Mouse (Mus musculus) liver, embryonic 15.5 days (tissue): Measurements from ENCODE around the gene Trim28. TPM values are rescaled to one million over a fixed set of nuclear protein-coding genes. Genes with fewer than 3 reads are reported as not detected.
"Not testable (repeated sequence)": the region's sequence is repeated elsewhere in the genome, so short reads cannot be mapped to it uniquely, and the experiment has no call there.

Experiments used
- ATAC-seq: fragments of 200-750 bp; cut with Nextera tagmentation; 2 replicates; pipeline ENCODE4 v1.8.0; 2017; ENCODE audit warnings: moderate number of reproducible peaks, mild to moderate bottlenecking, moderate library complexity; ENCODE audit not compliant: insufficient read depth
- H3K27ac ChIP-seq: fragments of 300-500 bp; sonication (generic); replicated peaks from 2 replicates; pipeline ENCODE4 v1.5.1; 2015; ENCODE audit warnings: mild to moderate bottlenecking, inconsistent platforms
- H3K27me3 ChIP-seq: fragments of 300-500 bp; sonication (generic); 2 replicates; pipeline ENCODE4 v1.6.1; 2015; ENCODE audit warnings: mild to moderate bottlenecking, inconsistent platforms
- H3K36me3 ChIP-seq: fragments of 300-500 bp; sonication (generic); replicated peaks from 2 replicates; pipeline ENCODE4 v1.6.1; 2015; ENCODE audit warnings: moderate library complexity, mild to moderate bottlenecking, inconsistent platforms
- H3K4me1 ChIP-seq: fragments of 300-500 bp; sonication (generic); replicated peaks from 2 replicates; pipeline ENCODE4 v1.6.1; 2015; ENCODE audit warnings: inconsistent platforms
- H3K4me2 ChIP-seq: fragments of 300-500 bp; sonication (generic); 2 replicates; pipeline ENCODE4 v1.6.1; 2015; ENCODE audit warnings: moderate library complexity, mild to moderate bottlenecking, inconsistent platforms
- H3K4me3 ChIP-seq: fragments of 300-500 bp; sonication (generic); replicated peaks from 2 replicates; pipeline ENCODE4 v1.5.1; 2015; ENCODE audit warnings: mild to moderate bottlenecking, inconsistent platforms
- H3K9ac ChIP-seq: fragments of 300-500 bp; sonication (generic); 2 replicates; pipeline ENCODE4 v1.6.1; 2015; ENCODE audit warnings: moderate library complexity, mild to moderate bottlenecking, inconsistent platforms
- H3K9me3 ChIP-seq: fragments of 300-500 bp; sonication (generic); replicated peaks from 2 replicates; pipeline ENCODE4 v1.6.1; 2016; ENCODE audit warnings: inconsistent platforms
- WGBS: fragments of 180-500 bp; shearing (Covaris S2); methylation state at CpG from one replicate; pipeline ENCODE4 v1.1.7; 2015; ENCODE audit warnings: mixed read lengths; ENCODE audit not compliant: insufficient replicate concordance; 5-methylcytosine and 5-hydroxymethylcytosine counted together
- polyA plus RNA-seq: library from polyadenylated mRNA; unstranded; fragments of >200 nt; fragmentation: Nextera tagmentation; extraction: Ambion mirVana; gene quantifications from 2 replicates; pipeline ENCODE4 v1.2.1, GENCODE M21; 2015

Gene Trim28
- polyA plus RNA-seq, 1 experiment from 2014 or later = 75.3 TPM

GRCm38 (mm10) chr7:13044254-13044625 is 45.3 kb downstream of the Trim28 start:
- H3K36me3 ChIP-seq = no peaks in the 10 kb centered on the region
- H3K9me3 ChIP-seq = no peaks in the 10 kb centered on the region
- no peak overlapping the region for H3K27ac ChIP-seq
- WGBS = 2% methylated on average over 23 of the region's 23 CpGs
- H3K4me1 ChIP-seq = peaks cover 30% of the 10 kb centered on the region
- ATAC-seq = 0 out of 2 replicates have a peak, but pooled peaks have one; percentile 11
- H3K4me3 ChIP-seq = peak overlapping the region; percentile 44
- no peak overlapping the region for H3K9ac ChIP-seq
- peaks cover 51% of the 10 kb centered on the region for H3K27me3 ChIP-seq
- peak overlapping the region; percentile 72 for H3K4me2 ChIP-seq

- Histone ChIP-seq H3K27ac (no peak overlapping the region), H3K4me1 (peaks cover 18% of the 10 kb centered on the region), H3K9me3 (no peaks in the 10 kb centered on the region), H3K4me3 (no peak overlapping the region), H3K27me3 (peaks cover 48% of the 10 kb centered on the region), H3K36me3 (no peaks in the 10 kb centered on the region), H3K9ac (no peak overlapping the region), H3K4me2 (no peak overlapping the region)
- 1% methylated on average over 2 of the region's 2 CpGs for WGBS
- peak; percentile 49 for ATAC-seq
Observed at GRCm38 (mm10) chr7:13046084-13046483, 47.2 kb downstream of the Trim28 start.

DNA sequence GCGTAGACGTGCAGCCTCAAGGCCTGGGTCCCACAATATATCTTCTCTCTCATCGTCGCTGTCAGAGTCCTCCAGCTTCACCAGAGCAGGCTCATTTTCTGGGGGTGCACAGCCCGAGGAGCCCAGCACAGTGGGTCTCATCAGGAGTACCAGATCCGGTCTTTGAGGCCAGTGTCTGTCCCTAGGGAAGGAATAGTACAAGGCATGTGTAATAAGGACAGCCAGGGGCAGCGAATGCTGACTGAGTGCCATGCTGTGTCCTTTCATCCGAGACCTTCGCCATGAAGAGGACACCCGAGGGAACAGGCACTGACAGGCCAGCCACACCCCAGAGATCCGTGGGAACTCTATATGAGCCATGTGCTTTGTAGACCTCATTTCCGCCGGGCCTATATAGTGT is 54.1 kb downstream of the Trim28 start:
- Histone ChIP-seq H3K9ac (no peak overlapping the region), H3K4me2 (no peak overlapping the region), H3K9me3 (no peaks in the 10 kb centered on the region), H3K27ac (no peak overlapping the region), H3K4me1 (peaks cover 16% of the 10 kb centered on the region), H3K27me3 (no peaks in the 10 kb centered on the region), H3K36me3 (no peaks in the 10 kb centered on the region), H3K4me3 (no peak overlapping the region)
- 71% methylated on average over 13 of the region's 13 CpGs for WGBS
- no peak for ATAC-seq

GRCm38 (mm10) chr7:13053501-13053900 is 54.6 kb downstream of the Trim28 start:
- Histone ChIP-seq H3K36me3 (no peaks in the 10 kb centered on the region), H3K4me1 (peaks cover 16% of the 10 kb centered on the region), H3K4me3 (peak overlapping the region; percentile 72; the same call in 1 of the 2 replicates), H3K27me3 (no peaks in the 10 kb centered on the region), H3K9me3 (no peaks in the 10 kb centered on the region), H3K4me2 (peak overlapping the region; percentile 86), H3K9ac (peak overlapping the region; percentile 63; the same call in 1 of the 2 replicates), H3K27ac (no peak overlapping the region)
- no peak for ATAC-seq
- 85% methylated on average over 2 of the region's 2 CpGs for WGBS

DNA sequence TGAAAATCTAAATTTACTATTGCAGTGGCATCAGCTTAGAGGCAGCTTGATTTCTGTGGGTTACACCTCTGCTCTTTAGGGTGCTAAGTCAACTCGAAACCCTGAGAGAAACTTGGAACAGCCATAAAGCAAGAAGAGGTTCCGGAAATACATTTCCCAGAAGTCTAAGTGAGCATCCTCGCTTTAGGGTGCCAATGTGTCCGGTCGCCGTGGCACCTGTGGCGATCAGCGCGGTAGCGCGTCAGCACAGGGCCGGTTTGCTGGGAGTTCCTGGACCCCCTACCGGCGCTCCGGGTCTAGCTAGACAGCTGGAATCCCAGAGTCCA is 55.0 kb downstream of the Trim28 start:
- H3K9ac ChIP-seq = peak overlapping the region; percentile 63
- ATAC-seq = no peak
- 8% methylated on average over 15 of the region's 15 CpGs for WGBS
- peaks cover 16% of the 10 kb centered on the region for H3K4me1 ChIP-seq
- peak overlapping the region; percentile 72 for H3K4me3 ChIP-seq
- H3K36me3 ChIP-seq = no peaks in the 10 kb centered on the region
- H3K27me3 ChIP-seq = no peaks in the 10 kb centered on the region
- peak overlapping the region; percentile 56; the same call in 1 of the 2 replicates for H3K27ac ChIP-seq
- H3K9me3 ChIP-seq = no peaks in the 10 kb centered on the region
- H3K4me2 ChIP-seq = peak overlapping the region; percentile 86

GRCm38 (mm10) chr7:13054287-13055010 is 55.5 kb downstream of the Trim28 start, which contains the start of gene Mzf1:
Mzf1 (minus strand) TSS chr7:13054764.
- under 1% methylated on average over 41 of the region's 41 CpGs for WGBS
- H3K4me1 ChIP-seq = peaks cover 16% of the 10 kb centered on the region

DNA sequence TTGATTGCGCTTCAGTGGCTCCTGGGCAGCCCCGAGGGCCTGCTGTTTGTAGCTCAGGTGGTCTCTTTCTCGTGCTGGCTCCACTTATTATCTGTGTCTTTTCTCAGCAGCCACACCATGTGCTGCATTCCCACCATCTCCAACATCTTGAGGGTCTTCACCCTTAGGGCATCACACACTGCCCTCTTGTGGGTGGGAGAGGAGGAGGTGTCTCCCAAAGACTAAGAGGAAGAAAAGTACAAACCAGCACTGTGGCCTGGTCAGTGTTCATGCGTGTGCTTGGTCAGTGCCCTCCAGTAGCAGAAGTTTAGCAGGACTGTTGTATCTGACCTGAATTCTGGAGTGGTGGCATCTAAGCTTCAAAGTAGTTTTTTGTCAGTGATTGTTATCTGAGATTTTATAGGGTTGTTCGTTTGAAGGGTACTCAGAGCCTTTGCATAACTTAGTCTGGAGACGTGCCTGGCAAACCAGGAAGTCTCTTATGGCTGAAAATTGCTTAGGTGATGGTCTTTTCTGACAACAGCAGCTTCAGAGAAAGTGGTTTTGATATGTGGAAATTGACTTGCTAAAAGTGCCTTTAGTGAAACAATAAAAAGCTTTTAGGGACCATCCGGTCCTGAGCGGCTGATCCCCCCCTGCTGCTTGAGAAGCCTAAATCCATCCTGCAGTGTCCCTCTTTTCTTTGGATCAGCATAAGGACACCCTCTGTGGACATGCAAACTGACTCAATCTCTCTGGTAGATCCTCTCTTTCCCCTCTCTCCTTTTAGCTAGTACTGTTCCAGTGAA is 58.2 kb downstream of the Trim28 start:
- Histone ChIP-seq H3K4me3 (no peak overlapping the region), H3K36me3 (no peaks in the 10 kb centered on the region), H3K9ac (no peak overlapping the region), H3K4me1 (peaks cover 16% of the 10 kb centered on the region), H3K27me3 (no peaks in the 10 kb centered on the region), H3K9me3 (no peaks in the 10 kb centered on the region), H3K4me2 (no peak overlapping the region), H3K27ac (no peak overlapping the region)
- ATAC-seq = no peak
- 61% methylated on average over 8 of the region's 8 CpGs for WGBS

More at GRCm38 (mm10) chr7:13054287-13055010, 55.5 kb downstream of the Trim28 start, which contains the start of gene Mzf1:
- H3K36me3 ChIP-seq = no peaks in the 10 kb centered on the region
- H3K27me3 ChIP-seq = no peaks in the 10 kb centered on the region
- no peaks in the 10 kb centered on the region for H3K9me3 ChIP-seq
- peak within 1 kb of the TSS; percentile 63 for H3K9ac ChIP-seq
- H3K4me2 ChIP-seq = peak within 1 kb of the TSS; percentile 86
- H3K4me3 ChIP-seq = peak within 1 kb of the TSS; percentile 72
- peak within 1 kb of the TSS; percentile 56 for H3K27ac ChIP-seq
- peak; percentile 86 for ATAC-seq

DNA sequence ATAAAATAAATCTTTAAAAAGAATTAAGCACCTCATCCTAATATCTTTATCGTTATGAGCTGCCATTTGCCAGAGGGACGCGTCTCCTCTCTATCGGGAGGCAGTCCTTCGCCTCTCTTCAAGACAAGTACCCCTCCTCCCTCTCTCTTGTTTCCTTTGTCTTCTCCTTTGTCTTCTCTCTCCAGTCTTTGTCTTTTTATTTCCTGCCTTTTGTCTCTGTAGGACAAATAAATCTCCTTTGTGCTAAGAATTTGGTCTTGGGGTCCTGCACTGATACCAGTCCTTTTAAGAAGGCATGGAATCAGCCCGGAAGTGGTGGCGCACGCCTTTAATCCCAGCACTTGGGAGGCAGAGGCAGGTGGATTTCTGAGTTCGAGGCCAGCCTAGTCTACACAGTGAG is 60.6 kb downstream of the Trim28 start:
- H3K4me1 ChIP-seq = peaks cover 5% of the 10 kb centered on the region; the same call in 1 of the 2 replicates
- H3K36me3 ChIP-seq = no peaks in the 10 kb centered on the region
- WGBS = 71% methylated on average over 9 of the region's 9 CpGs
- no peak for ATAC-seq
- no peak overlapping the region for H3K4me2 ChIP-seq
- no peaks in the 10 kb centered on the region for H3K9me3 ChIP-seq
- H3K27ac ChIP-seq = no peak overlapping the region
- no peak overlapping the region for H3K9ac ChIP-seq
- H3K27me3 ChIP-seq = no peaks in the 10 kb centered on the region
- H3K4me3 ChIP-seq = no peak overlapping the region

GRCm38 (mm10) chr7:13063399-13063798 is 64.5 kb downstream of the Trim28 start:
- H3K36me3 ChIP-seq, H3K9me3 ChIP-seq, H3K9ac ChIP-seq, H3K4me1 ChIP-seq, H3K27me3 ChIP-seq, H3K4me2 ChIP-seq, ATAC-seq, H3K27ac ChIP-seq, H3K4me3 ChIP-seq: not testable (repeated sequence)
- WGBS = 43% methylated on average over 2 of the region's 2 CpGs

GRCm38 (mm10) chr7:13072293-13072692 is 73.4 kb downstream of the Trim28 start:
- no peak overlapping the region for H3K4me3 ChIP-seq
- no peaks in the 10 kb centered on the region for H3K27me3 ChIP-seq
- no peaks in the 10 kb centered on the region for H3K36me3 ChIP-seq
- WGBS = 41% methylated on average over 5 of the region's 5 CpGs
- H3K4me1 ChIP-seq = no peaks in the 10 kb centered on the region
- H3K9ac ChIP-seq = no peak overlapping the region
- no peak for ATAC-seq
- H3K4me2 ChIP-seq = no peak overlapping the region
- no peaks in the 10 kb centered on the region for H3K9me3 ChIP-seq
- H3K27ac ChIP-seq = no peak overlapping the region
